Mouse (Mus musculus): ENCODE data around the gene Npnt. TPM values are rescaled to one million over a fixed set of nuclear protein-coding genes. Genes with fewer than 3 reads are reported as not detected.

The Npnt gene
- 10 to 100 TPM; 25.3 to 69.8 TPM for total RNA-seq (2021)
- long read RNA-seq, experiment 1, full-length matches to known transcripts, result 5 of 11 reads
- long read RNA-seq, experiment 1, partial matches to known transcripts, result 1 of 11 reads
- long read RNA-seq, experiment 1, other reads (novel, unspliced or antisense), result 5 of 11 reads
- long read RNA-seq, experiment 2, full-length matches to known transcripts, result 41 of 97 reads
- long read RNA-seq, experiment 2, partial matches to known transcripts, result 33 of 97 reads
- long read RNA-seq, experiment 2, other reads (novel, unspliced or antisense), result 23 of 97 reads

GRCm38 (mm10) chr3:132949791-132950528 lies at the start of gene Npnt:
TSS of gene Npnt (minus strand) at chr3:132950291.
- peak in 1 of 2 experiments; percentile 4 for DNase-seq (ENCODE audit: low spot score in 2 of 2)

GRCm38 (mm10) chr3:132996299-132996698 lies 46.2 kb upstream of the Npnt start:
- DNase-seq (ENCODE audit: low spot score in 2 of 2), result no peak

GRCm38 (mm10) chr3:132995904-132996267 lies 45.8 kb upstream of the Npnt start:
- no peak for DNase-seq (ENCODE audit: low spot score in 2 of 2)

- no peak for DNase-seq (ENCODE audit: low spot score in 2 of 2)
Measured at GRCm38 (mm10) chr3:132995172-132995903, 45.2 kb upstream of the Npnt start.

GRCm38 (mm10) chr3:132986188-132986587 lies 36.1 kb upstream of the Npnt start:
- DNase-seq (ENCODE audit: low spot score in 2 of 2), result no peak

GRCm38 (mm10) chr3:132983845-132984485 lies 33.9 kb upstream of the Npnt start:
- no peak for DNase-seq (ENCODE audit: low spot score in 2 of 2)

- no peak for DNase-seq (ENCODE audit: low spot score in 2 of 2)
Measured at GRCm38 (mm10) chr3:132981968-132982367, 31.9 kb upstream of the Npnt start.

- no peak for DNase-seq (ENCODE audit: low spot score in 2 of 2)
Measured at GRCm38 (mm10) chr3:132979781-132980461, 29.8 kb upstream of the Npnt start.

- no peak for DNase-seq (ENCODE audit: low spot score in 2 of 2)
Measured at GRCm38 (mm10) chr3:132966255-132966654, 16.2 kb upstream of the Npnt start.

GRCm38 (mm10) chr3:132964715-132965507 lies 14.8 kb upstream of the Npnt start:
- DNase-seq (ENCODE audit: low spot score in 2 of 2), result no peak

GRCm38 (mm10) chr3:132962631-132963361 lies 12.7 kb upstream of the Npnt start:
- DNase-seq (ENCODE audit: low spot score in 2 of 2), result no peak

GRCm38 (mm10) chr3:132950529-132950880 lies 414 bp upstream of the Npnt start:
- DNase-seq (ENCODE audit: low spot score in 2 of 2), result no peak

- no peak for DNase-seq (ENCODE audit: low spot score in 2 of 2)
Measured at GRCm38 (mm10) chr3:132949380-132949790, 706 bp downstream of the Npnt start.

GRCm38 (mm10) chr3:132948298-132948795 lies 1.7 kb downstream of the Npnt start:
- DNase-seq (ENCODE audit: low spot score in 2 of 2), result no peak

GRCm38 (mm10) chr3:132946086-132946485 lies 4.0 kb downstream of the Npnt start:
- no peak for DNase-seq (ENCODE audit: low spot score in 2 of 2)

- no peak for DNase-seq (ENCODE audit: low spot score in 2 of 2)
Measured at GRCm38 (mm10) chr3:132945669-132946068, 4.4 kb downstream of the Npnt start.

GRCm38 (mm10) chr3:132944609-132945008 lies 5.5 kb downstream of the Npnt start:
- DNase-seq (ENCODE audit: low spot score in 2 of 2), result no peak

GRCm38 (mm10) chr3:132944193-132944592 lies 5.9 kb downstream of the Npnt start:
- no peak for DNase-seq (ENCODE audit: low spot score in 2 of 2)

GRCm38 (mm10) chr3:132942778-132943177 lies 7.3 kb downstream of the Npnt start:
- no peak for DNase-seq (ENCODE audit: low spot score in 2 of 2)

Data from adrenal gland, postnatal 4 days (tissue).